In genomic region chr2:49452451-49453081, GRCm38 (mm10) we compare ENCODE assay signal across 8 mouse cellular contexts. TPM values are rescaled to one million over a fixed set of nuclear protein-coding genes. Genes with fewer than 3 reads are reported as not detected.
DNase-seq lines count a peak whose midpoint lies in the region; ATAC-seq and TF ChIP-seq lines count a peak whose summit lies in the region.

No protein-coding gene starts in this region.

- peaks cover 10% of the 10 kb centered on the region for H3K27me3 ChIP-seq in Patski
- H3K27me3 ChIP-seq in hindbrain, embryonic 11.5 days (ENCODE audit: control insufficient read depth, insufficient read depth, low read length) = no peaks in the 10 kb centered on the region

- H3K9ac ChIP-seq in hindbrain, embryonic 11.5 days (ENCODE audit: low read depth, low read length) = peak overlapping the region; percentile 98

- H3K4me1 ChIP-seq in hindbrain, embryonic 11.5 days (replicated peaks; ENCODE audit: control insufficient read depth, insufficient read depth, low read length) = no peaks in the 10 kb centered on the region; the same call in 1 of the 2 replicates

- H3K36me3 ChIP-seq in hindbrain, embryonic 11.5 days (ENCODE audit: control insufficient read depth, insufficient read depth, low read length) = no peaks in the 10 kb centered on the region

- no peaks in the 10 kb centered on the region for H3K9me3 ChIP-seq in hindbrain, embryonic 11.5 days (ENCODE audit: control insufficient read depth, low read length)

- POLR2A ChIA-PET in Patski (lab: Charles Lee) = interaction anchor here (0.8 to 1.2 kb wide), 2 partner anchors 19 to 253 kb away, joined by 3 read pairs; no protein-coding TSS in a partner anchor

- no peak for TF ChIP-seq CTCF in Patski (IDR thresholded peaks at IDR 0.05)

- H3K4me3 ChIP-seq in hindbrain, embryonic 11.5 days (ENCODE audit: low read depth, low read length) = peak overlapping the region; percentile 91

- ATAC-seq in Patski = peak; percentile 79
- peak; percentile 37 for ATAC-seq in hindbrain, embryonic 11.5 days (ENCODE audit: low FRiP score)

- H3K27ac ChIP-seq in hindbrain, embryonic 11.5 days (ENCODE audit: low read depth, low read length) = peak overlapping the region; percentile 100

- H3K4me2 ChIP-seq in hindbrain, embryonic 11.5 days (replicated peaks; ENCODE audit: low read depth, low read length) = peak overlapping the region; percentile 66

- in situ Hi-C loops in Patski (cut with MboI; ENCODE audit: low pct_unique_long_range_greater_than_20kb) = loop anchor here (5.0 kb wide), 1 partner anchor 170 kb away; no protein-coding TSS in a partner anchor

- DNase-seq in Patski (ENCODE audit: low read depth, low spot score) = peak; percentile 61
- peak; percentile 67 to 79 for DNase-seq in cerebellum, postnatal 10 days
- peak; percentile 66 to 83 for DNase-seq in frontal cortex, adult 2 months (ENCODE audit: extremely low spot score in 1 of 2, low spot score in 1 of 2)
- peak; percentile 69 for DNase-seq in hindbrain, embryonic 11.5 days (ENCODE audit: low spot score)
- peak; percentile 41 to 84 for DNase-seq in layer of hippocampus, postnatal 14 days (ENCODE audit: low spot score in 2 of 2)
- DNase-seq in lung, postnatal 10 days = peak; percentile 83
- DNase-seq in ovary, postnatal 14 days (ENCODE audit: low spot score) = peak; percentile 35
- peak; percentile 55 to 58 for DNase-seq in thymus, postnatal 10 days (ENCODE audit: low spot score in 2 of 2)

- WGBS in hindbrain, embryonic 11.5 days = under 1% methylated on average over 37 of the region's 37 CpGs

- CTCF ChIA-PET in Patski (lab: Charles Lee) = interaction anchor here (1.1 to 1.3 kb wide), 2 partner anchors 117 to 118 kb away, joined by 3 read pairs; no protein-coding TSS in a partner anchor

RNA-seq across cellular contexts. Expression of gene Epc2, which starts 1.3 kb away (rescaled TPM):
- 23.2 TPM for polyA plus RNA-seq in Patski (2021)
- polyA plus RNA-seq in frontal cortex, adult 2 months (2012; rRNA removed) = 20.5 and 24.5 TPM in 2 replicates
- polyA plus RNA-seq in hindbrain, embryonic 11.5 days (2014; fragmentation: Nextera tagmentation; extraction: Ambion mirVana) = 16.6 and 17.0 TPM in 2 replicates
- 10 to 100 TPM; 42.4 to 45.1 TPM for total RNA-seq in layer of hippocampus, postnatal 14 days (2021)

Comparison
In these comparisons a context has a peak if more than half of its experiments do, and no peak if none do; other contexts are left out.
1. Peak in every context shown above with its lines: DNase-seq, ATAC-seq, H3K4me3 ChIP-seq and H3K27ac ChIP-seq.